Mouse (Mus musculus) adrenal gland, postnatal 10 days (tissue): ENCODE measurements around the gene C9orf72. TPM values are rescaled to one million over a fixed set of nuclear protein-coding genes. Genes with fewer than 3 reads are reported as not detected.
A peak's percentile ranks its signal among the peaks of the same experiment; 100 is the strongest.

Experiments
- DNase-seq: peaks from one replicate; pipeline ENCODE4 v3.0.0; 2021; ENCODE audit warnings: mixed read lengths
- total RNA-seq, 2 experiments: library from RNA; stranded (reverse); gene quantifications; 2 replicates each; pipeline ENCODE4 v1.2.3; 2021

The C9orf72 gene
- total RNA-seq, 2 experiments from 2014 or later = 16.4 to 29.4 TPM

DNA sequence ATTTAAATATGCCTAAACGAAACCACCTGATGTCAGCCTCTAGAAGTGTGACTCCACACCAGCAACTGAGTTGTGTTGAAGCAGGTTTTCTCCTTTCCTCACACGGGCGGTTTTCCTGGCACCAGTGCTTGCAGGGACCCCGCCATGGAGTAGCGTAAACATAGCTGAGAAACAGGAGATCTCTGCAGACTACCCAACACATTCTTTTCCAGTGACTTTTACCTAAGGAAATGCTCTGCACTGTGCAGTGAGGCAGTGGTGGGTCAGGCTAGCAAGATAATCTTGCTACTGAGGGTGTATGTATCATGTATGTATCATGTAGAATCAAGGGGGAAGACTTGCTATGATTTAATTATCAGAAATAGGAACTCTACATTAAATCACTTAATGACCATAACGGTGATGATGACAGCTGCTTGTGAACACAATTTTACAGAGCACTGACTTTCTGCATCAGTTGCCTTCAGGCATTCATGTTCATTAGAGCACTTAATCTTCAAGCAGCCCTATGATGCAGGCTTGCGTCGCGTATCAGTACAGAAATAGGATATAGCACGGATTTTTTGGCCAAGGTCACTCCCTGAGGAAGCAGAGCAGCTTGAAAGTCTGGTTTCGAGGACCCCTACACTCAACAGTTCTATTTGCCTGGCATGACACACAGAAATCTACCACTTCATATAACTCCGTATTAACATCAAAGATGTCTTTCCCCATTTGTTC, 47.9 kb downstream of the C9orf72 start:
- no peak for DNase-seq

DNA sequence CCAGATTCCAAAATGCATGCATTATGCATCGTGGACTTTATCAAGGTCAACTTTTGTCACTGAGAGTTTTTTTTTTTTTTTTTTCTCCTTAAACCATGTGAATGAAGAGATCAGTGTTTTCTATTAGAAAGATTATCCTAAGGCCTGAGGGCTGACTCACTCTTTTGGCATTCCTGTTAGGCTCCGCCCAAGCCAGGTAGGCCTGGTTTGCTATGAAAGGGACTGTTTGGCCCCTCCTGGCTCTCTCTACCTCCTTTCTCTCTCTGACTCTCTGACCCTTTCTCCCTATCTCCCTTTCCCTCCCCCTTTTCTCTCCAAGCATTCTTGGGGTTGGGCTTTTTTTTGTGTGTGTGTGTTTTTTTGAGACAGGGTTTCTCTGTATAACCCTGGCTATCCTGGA, 50.4 kb downstream of the C9orf72 start:
- DNase-seq = no peak

DNA sequence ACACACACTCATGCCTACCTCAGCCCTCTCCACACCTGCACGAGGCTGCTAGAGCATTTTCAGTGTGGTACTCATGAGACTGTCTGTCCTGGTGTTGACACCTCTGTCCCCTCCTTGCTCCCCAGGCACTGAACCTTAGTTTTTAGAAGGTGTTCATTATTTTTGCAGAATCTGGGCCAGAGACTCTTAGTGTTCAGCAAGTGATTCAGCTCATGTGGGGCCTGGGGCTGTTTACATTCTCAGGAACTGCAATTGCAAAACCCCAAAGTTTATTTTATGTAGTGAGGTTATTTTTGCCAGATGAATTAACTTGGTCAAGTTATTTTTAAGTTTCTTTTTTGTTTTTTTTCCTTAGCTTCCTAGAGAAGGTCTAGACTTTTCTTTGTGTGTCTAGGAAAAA, 52.4 kb downstream of the C9orf72 start:
- no peak for DNase-seq

DNA sequence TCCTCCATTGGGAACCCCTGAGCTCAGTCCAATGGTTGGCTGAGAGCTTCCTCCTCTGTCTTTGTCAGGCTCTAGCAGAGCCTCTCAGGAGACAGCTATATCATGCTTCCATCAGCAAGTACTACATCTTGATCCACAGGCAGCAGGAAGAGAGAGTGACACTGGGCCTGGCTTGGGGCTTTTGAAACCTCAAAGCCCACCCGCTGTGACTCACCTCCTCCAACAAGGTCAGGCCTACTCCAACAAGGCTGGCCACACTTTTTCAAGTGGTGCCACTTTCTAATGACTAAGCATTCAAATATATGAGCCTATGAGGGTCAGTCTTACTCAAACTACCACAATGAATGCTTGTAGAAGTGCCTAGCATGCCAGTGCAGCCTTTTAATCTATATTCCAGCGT, 53.5 kb downstream of the C9orf72 start:
- no peak for DNase-seq

DNA sequence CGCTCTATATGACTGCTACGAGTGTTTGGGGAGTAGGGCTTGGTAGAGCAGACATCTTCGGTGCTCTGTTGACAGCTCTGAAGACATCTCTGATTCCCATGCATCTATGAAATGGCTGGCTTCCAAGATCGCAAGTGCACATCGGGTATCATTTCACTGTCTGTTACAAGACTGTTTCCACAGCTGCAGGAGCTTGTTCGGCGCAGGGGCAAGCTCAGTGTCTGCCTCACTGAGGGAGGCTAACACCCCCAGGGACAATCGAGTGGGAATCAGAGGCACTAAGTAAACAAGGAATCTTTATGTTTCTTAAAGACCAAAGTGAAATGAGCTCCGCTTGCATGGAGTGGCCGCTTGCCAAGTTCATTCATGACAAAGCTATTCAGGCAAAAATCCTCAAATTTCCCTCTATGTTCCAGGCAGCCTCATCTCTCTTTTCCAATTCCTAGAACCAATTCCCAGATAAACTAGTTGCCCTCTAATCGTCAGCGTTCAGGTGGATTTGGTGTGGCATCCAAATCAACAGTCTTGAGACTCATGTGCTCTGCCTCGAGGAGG, 56.3 kb downstream of the C9orf72 start:
- no peak for DNase-seq

DNA sequence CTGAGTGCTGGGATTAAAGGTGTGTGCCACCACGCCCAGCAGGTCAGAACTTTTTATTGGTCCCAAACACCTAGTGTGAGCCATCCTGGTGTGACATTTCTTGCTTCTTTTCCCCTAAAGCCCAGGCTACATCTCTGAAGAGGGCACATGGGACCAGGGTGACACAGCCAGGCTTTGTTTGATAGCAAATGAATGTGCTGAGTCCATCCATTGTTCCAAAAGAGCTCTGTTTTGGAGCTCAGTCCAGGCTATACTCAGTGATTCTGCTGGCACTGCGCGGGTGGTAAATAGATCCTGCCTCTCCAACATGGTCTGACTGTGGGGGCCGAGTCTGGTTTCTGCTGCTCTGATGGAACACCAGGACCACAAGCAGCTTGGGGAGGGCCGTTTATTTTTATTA, 58.1 kb downstream of the C9orf72 start:
- no peak for DNase-seq

DNA sequence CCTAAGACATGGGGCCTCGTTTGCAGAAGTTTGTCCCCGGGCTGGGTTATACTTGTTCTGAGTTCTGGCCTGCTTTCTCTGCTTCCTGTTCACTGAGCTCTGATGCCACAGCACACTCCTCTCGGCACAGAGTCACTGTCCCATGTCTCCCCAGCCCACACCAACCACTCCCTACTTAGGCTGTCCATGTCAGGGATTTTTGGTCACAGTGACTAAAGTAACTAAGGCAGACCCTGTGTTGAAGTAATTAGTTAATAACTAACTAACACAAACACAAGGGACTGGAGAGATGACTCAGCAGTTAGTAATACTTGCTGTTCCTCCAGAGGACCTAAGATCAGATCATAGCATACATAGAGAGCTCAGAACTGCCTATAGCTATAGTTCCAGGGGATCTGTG, 60.0 kb downstream of the C9orf72 start:
- DNase-seq = no peak

DNA sequence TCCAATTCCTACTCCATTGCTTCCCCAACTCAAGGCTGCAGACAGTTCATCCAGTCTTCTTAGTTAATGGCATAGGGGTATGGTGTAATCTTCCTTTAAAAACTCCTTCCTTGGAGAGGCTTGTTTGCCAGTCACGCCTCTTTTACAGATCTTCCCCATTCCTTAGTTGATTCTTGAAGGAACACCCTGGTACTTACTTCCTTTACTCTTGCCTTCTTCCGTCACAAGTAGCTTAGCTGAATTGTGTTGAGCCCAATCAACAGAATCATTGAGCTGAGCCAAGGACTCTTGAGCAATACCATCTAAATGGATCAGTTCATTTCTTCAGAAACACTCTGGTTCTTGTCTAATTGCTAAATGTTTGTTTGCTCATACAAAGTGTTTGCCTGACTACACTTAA, 60.7 kb downstream of the C9orf72 start:
- DNase-seq = no peak

DNA sequence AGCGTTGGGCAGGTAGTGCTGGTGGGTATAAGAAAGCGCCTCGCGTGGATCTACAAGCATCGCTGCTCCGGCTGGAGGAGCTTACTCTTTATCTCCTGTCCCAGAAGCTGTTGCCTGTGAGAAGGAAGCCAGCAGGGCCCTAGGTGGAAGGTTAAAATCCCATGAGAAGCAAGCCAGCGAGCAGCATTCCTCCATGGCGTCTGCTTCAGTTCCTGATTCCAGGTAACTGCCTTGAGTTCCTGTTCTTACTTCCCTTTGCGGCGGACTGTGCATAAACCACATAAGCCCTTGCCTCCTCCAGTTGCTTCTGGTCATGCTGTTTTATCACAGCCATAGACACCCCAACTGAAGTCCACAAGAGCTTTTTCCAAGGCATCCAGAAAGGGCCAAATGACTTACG, 68.2 kb downstream of the C9orf72 start:
- no peak for DNase-seq

DNA sequence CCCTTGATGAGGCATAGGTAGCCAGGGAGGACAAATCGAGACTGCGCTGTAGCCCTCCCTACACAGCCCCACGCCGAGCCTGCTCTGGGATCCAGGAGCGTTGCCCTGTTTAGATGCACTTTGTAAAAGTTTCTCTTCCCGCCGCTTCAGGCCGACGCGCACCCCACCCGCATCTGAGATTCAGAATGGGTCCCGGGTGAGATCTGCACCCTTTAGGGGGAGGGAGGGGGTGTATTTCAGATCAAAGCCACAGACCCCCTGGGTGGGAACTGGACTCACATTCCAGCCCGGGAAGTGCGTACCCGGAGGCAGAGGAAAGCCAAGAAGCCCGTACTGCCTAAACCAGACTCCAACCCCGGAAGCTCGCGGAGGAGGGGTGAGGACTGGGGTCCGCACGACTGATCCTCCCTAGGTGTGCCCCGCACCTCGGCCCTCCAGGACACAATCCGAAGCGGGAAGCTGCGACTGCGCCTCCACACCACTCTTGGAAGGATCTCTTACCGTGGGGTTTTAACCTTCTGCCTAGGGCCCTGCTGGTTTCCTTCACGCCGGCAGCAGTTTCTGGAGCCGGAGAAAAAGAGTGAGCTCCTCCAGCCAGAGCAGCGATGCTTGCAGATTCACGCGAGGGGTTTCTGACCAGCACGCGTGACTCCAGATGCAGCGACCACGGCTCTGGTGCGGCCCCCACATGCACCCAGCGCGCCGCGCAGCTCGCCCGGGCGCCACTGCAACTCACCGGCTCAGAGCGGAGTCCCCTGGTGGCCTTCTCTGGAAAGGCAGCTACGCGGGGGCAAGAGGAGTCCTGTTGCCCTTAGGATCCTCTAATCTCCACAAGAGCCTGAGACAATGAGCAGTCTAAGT, 69.0 kb downstream of the C9orf72 start, which contains the start of gene Mob3b:
Mob3b (minus strand) TSS at position 734 of the 861 bp plus-strand sequence.
- DNase-seq = peak; percentile 94

DNA sequence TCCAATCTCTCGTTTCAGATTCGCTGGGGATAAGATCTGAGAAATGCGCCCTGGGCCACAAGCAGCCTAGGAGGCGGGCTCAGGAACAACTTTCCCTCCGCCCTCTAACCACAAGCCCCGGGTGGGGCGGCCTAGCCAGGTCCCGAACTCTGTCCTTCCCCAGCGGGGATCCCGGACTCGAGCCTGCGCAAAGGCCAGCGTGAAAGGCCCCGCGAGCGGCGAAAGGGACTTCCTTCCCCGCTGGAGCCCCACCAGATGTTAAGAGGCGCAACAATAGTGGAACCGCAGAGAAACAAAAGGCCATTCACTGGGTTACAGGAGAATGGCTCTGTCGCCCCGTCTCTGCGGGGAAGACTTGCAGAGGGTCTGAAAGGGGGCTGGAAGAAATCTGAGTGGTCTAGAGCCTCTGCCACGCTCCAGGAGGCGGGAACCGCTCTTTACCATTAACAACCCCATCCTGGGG, 69.8 kb downstream of the C9orf72 start:
- DNase-seq = peak; percentile 83

DNA sequence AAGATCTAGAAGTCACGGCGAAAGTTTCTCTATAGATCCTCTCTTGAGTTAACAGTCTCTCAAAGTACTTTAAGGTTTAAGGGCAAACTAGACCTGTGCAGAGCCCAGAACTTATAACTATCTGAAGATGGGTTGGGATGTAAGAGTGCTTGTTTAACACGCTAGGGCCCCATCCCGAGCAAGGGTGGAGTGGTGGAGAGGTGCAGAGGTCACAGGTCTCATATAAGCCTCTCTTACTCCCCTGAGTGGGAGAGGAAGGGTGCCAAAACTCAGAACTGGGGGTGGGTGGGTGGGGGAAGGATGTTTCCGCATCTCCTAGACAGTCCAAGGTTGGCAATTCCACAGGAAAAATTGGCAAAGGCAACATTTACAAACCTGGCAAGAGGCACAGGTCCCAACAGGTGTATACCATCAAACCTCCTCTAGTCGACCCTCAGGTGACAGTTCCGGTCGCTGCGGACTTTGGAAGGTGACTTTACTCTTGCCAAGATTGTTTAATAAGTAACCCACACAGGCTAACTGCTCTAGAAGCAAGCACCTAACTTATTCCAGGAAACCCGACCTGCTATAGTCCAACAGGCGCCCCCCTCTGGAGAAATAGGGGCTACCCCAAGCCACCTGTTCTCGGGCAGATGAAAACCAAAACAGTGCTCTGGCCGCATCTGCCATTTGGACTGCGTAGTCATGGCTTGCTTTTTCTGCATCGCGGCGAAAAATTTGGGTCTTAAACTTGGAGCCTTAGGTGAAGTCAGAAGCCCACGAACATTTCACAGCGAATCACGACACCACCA, 70.6 kb downstream of the C9orf72 start:
- DNase-seq = peak; percentile 76

DNA sequence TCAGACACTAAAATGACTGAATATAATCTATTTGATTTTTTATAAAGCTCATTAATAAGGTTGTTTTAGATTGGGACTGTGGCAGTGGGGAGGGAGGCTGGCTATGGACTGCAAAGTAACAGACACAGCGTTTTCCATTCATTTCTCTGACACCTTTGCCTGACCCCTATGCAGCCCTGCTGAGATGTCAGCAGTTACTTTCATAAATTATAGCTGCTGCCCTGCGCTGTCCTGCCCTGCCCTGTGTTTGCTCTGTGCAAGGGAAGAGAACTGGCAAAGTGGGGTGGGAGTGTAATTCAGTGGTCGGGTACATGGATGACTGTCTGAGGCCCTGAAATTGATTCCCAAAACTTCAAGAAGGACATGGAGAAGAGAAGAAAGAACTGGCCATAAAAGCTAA, 71.9 kb downstream of the C9orf72 start:
- DNase-seq = no peak

DNA sequence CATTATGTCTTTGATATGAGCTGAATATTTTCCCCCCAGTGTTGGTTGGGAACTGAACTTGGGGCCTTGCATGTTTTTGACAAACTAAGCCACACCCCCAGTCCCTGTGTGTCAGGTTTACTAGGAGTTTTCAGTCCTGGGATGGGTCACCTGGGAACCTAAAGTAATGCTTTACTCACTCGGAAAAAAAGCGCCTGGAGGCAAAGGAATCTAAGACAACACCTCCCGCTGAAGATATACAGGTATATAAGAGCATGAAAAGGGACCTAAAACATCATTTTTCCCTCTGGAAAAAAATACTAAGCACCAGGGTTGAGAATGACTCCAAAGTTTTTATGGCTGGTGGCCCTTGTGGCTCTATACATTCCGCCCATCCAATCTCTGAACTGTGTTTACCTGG, 74.2 kb downstream of the C9orf72 start, which contains the start of gene Ifnk:
Ifnk (plus strand) TSS at position 301 of the 400 bp plus-strand sequence.
- no peak for DNase-seq

DNA sequence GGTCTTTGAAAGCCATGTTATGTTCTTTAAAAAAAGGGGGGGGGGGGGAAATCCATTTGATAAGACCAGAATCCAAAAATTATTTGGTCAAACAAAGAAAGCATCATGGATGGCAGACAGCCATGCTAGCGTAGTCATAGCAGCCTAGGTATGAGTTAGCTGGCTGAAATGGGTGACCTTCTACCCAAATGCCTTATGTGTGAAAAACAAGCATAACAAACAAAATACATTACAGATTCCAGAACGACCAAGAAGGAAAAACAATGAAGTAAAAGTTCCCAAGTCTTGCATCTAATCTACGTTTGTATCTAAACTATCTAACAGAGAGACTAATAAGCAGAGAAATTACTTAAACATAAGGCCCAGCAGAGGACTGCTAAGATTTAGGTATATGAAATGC, 75.3 kb downstream of the C9orf72 start:
- no peak for DNase-seq

DNA sequence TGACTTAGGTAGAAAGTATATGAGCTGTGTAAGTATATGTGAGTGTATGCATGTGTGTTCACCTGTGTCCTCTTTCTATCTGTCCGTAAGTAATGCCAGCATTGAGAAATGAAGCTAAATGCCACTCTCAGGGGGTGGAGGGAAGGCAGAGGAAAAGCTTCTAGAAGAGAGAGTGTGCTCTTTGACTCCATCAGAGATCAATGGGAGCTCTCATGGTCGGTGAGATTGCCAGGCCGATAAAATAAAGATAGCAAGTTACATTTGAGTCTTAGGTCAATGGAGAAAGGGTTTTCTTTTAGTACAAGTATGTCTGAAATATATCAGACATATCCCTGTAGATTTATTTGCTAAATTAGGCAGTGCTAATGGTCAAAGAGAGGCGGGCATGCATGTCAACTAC, 77.6 kb downstream of the C9orf72 start:
- DNase-seq = no peak

DNA sequence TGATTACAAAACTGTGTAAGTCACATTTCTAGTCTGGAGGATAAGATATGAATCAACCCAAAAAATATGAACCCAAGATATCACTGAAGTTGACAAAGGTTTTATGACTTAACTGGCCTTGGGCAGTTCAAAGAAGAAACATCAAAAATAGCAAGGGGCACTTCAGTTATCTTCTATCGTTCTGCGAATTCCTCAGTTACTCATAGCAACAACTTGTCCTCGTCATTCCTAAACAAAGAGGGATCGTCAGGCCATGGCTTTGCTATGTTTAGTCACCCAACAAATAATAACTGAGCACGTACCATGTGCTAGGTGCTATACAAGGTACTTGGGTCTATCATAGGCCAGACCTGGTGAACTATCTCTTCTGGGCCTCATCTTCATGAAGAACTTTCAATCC, 79.4 kb downstream of the C9orf72 start:
- DNase-seq = no peak

DNA sequence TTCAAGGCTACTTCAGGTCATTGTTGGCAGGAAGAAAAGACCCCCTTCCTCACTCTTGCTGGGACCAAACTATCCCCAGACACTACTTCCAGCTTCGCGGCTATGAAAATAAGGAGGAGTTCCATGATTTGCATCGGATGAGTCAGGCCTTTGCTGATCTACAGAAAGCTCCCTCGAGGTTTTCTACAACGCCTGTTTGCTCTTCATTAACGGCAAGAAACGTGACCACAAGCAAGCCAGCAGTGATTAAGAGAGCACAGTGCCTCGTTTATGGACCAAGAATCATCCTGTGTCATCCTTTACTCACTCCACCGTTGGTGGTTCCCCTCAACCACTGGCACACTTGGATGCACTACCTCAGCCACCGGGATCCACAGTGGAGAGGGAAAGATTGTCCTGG, 80.2 kb downstream of the C9orf72 start:
- DNase-seq = no peak

DNA sequence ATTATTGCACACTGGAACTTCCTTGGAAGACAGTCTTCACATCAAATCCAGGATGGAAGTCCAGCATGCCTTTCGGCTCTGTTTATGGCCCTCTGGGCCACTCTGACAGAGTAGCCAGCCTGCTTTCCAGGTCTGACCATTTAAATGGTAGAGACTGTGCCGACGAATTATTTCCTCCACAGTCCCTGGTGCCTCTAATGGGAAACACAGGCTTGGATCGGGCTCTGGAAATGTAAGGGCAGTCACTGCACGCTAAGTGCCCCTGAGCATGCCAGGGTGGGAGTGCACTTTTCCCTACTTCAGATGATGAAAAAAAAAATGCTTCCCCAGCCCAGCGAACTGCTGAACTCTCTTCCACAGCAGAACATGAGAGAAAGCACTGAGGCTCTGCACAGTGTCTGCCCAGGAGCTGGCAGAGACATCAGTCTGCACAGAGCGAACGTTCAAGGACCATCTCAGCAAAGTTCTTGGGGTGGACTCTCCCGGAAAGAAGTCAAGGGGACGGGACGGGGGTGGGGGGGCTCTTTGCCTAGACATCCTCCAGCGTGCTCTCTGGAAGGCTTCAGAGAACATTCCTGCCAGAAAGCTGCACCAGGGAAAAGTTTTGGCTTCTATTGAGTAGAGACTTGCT, 82.4 kb downstream of the C9orf72 start:
- DNase-seq = peak; percentile 35
